Mouse (Mus musculus): ENCODE results near the gene Vsig8. TPM values are rescaled to one million over a fixed set of nuclear protein-coding genes. Genes with fewer than 3 reads are reported as not detected.

Gene Vsig8
- polyA plus RNA-seq, 1 experiment: 12.5 TPM

DNA sequence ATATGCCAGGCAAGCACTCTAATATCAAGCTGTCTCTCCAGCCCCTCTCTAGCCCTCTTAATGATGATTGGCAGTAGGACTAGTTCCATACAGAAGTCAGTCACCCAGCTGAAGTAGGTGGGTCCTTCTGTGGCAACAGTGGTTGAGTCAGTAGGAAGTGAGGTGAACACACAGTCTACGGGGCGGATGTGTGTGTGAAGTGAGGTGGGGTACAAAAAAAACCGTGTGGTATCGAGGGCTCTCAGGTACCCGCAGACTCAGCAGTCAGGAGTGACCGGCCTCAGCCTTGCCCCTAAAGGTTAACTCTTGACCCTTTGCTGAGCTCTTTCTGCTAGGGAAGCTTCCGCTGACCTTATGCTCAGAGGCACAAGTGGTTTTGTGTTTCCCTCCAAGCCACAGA is 7.2 kb upstream of the Vsig8 start:
- peaks cover 4% of the 10 kb centered on the region; the same call in 1 of the 2 replicates for H3K4me1 ChIP-seq (ENCODE audit: control insufficient read depth, insufficient read depth, low read length)
- H3K4me3 ChIP-seq (replicated peaks; ENCODE audit: extremely low read depth, low read depth, low read length): no peak overlapping the region
- 44% methylated on average over 7 of the region's 7 CpGs for WGBS
- TF ChIP-seq CTCF (IDR thresholded peaks at IDR 0.05; ENCODE audit: insufficient read depth, low read length): no peak
- no peak for TF ChIP-seq POLR2A (IDR thresholded peaks at IDR 0.05; ENCODE audit: borderline replicate concordance, extremely low read depth, low read depth, low read length)
- DNase-seq: peak; percentile 9

DNA sequence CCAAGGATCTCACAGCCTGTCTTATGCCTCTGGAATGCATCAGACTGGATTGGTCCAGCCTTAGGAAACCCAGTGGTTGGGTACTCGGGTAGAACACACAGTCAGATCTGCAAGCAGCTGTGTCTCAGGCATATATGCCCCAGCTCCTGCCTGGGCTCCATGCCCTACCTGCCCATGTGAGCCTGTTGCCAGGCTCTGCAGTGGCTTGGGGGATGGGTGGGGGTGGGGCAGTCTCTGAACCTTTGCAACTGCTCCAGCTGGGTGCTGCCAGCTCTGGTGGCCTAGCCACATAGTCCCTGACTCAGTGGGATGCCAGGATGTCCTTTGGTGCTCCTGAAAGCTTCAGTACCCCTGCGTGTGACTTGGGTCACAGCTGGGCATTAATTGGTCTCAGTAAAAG is 6.4 kb upstream of the Vsig8 start:
- no peak for TF ChIP-seq CTCF (IDR thresholded peaks at IDR 0.05; ENCODE audit: insufficient read depth, low read length)
- no peak for TF ChIP-seq POLR2A (IDR thresholded peaks at IDR 0.05; ENCODE audit: borderline replicate concordance, extremely low read depth, low read depth, low read length)
- Histone ChIP-seq H3K4me1 (ENCODE audit: control insufficient read depth, insufficient read depth, low read length) (peaks cover 4% of the 10 kb centered on the region; the same call in 1 of the 2 replicates), H3K4me3 (replicated peaks; ENCODE audit: extremely low read depth, low read depth, low read length) (no peak overlapping the region)
- 46% methylated on average over 2 of the region's 2 CpGs for WGBS
- DNase-seq: no peak

DNA sequence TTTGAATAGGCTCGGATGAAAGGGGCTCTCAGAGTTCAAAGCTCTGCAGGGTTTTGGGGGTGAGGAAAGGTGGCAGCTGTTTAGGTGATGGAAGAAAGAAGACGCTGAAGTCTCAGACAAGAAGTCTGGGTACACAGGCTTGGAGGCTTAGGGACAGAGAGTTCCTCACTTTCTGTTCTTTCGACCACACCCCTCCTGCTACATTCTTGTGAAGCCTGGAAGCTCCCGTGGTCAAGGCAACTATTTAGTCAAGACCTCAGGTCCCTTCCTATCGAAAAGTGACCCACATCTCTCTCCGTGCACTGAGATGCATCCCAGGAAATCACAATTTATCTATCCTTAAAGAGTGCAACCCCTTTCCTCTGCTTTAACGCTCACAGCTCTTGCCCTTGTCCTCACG is 6.0 kb upstream of the Vsig8 start:
- peak; percentile 13 for DNase-seq
- H3K4me1 ChIP-seq (ENCODE audit: control insufficient read depth, insufficient read depth, low read length): peaks cover 4% of the 10 kb centered on the region; the same call in 1 of the 2 replicates
- H3K4me3 ChIP-seq (replicated peaks; ENCODE audit: extremely low read depth, low read depth, low read length): peak overlapping the region; percentile 86
- WGBS: 14% methylated on average over 8 of the region's 8 CpGs
- TF ChIP-seq POLR2A (IDR thresholded peaks at IDR 0.05; ENCODE audit: borderline replicate concordance, extremely low read depth, low read depth, low read length) (no peak), CTCF (IDR thresholded peaks at IDR 0.05; ENCODE audit: insufficient read depth, low read length) (no peak)

DNA sequence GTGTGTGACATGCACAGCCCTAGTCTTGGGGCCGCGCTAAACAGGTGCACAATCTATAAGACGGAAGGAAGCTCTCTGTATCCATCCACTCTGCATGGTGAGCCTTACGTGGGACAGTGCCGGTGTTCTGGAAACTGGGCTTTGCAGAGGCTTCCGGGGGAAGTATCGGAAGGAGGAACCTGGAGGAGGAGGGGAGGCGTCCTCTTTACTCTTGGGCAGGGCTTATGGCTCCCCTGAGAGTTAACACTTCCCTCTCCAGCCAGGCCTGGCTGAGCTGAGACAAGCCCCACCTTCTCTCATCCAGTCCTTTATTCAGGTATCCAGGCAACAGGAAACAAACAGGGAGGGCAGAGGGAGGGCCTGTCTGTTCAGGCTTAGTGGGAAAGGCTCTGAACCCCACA is 5.2 kb upstream of the Vsig8 start:
- WGBS: under 1% methylated on average over 8 of the region's 8 CpGs
- DNase-seq: peak; percentile 60
- TF ChIP-seq POLR2A (IDR thresholded peaks at IDR 0.05; ENCODE audit: borderline replicate concordance, extremely low read depth, low read depth, low read length): peak; percentile 23; the same call in 1 of the 2 replicates
- TF ChIP-seq CTCF (IDR thresholded peaks at IDR 0.05; ENCODE audit: insufficient read depth, low read length): no peak
- H3K4me3 ChIP-seq (replicated peaks; ENCODE audit: extremely low read depth, low read depth, low read length): peak overlapping the region; percentile 86
- peaks cover 4% of the 10 kb centered on the region; the same call in 1 of the 2 replicates for H3K4me1 ChIP-seq (ENCODE audit: control insufficient read depth, insufficient read depth, low read length)

DNA sequence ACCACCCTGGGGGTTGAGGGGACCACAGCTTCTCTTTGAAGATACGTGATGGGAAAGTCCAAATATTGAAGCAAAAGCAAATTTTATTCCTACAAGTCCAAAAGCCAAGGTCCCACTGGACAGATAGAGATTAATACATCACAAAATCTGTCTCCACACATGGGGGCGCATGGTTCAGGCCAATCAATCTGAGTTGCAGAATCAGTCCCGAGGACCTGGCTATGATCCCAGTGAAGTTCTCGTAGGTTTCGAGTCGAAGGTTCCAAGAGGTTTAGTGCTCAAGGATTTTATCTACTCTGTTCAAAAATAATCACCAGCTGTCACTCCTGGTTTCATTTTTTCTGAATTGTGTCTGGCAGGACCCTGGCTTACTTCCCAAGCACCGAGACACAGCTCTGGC is 4.7 kb upstream of the Vsig8 start:
- 17% methylated on average over 7 of the region's 7 CpGs for WGBS
- peaks cover 4% of the 10 kb centered on the region; the same call in 1 of the 2 replicates for H3K4me1 ChIP-seq (ENCODE audit: control insufficient read depth, insufficient read depth, low read length)
- H3K4me3 ChIP-seq (replicated peaks; ENCODE audit: extremely low read depth, low read depth, low read length): no peak overlapping the region
- DNase-seq: no peak
- no peak for TF ChIP-seq POLR2A (IDR thresholded peaks at IDR 0.05; ENCODE audit: borderline replicate concordance, extremely low read depth, low read depth, low read length)
- TF ChIP-seq CTCF (IDR thresholded peaks at IDR 0.05; ENCODE audit: insufficient read depth, low read length): no peak

DNA sequence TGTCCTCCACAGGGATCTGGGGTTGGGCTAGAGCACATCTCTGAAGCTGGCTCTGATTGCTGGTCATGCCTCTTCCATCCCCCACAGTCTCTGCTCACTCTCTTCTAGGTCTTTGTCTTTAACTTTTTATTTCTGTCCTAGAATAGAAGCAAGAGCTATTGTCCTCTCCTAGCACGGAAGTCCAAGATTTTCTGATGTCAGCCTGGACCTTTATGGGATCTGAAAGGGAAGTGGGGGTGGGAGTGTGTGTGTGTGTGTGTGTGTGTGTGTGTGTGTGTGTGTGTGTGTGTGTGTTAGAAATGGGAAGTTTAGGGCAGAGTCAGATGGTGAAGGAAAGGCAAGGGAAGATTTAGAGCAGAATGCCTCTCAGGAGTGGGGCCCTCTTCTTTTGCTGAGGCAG is 3.1 kb upstream of the Vsig8 start:
- 65% methylated on average over 1 of the region's 1 CpGs for WGBS
- H3K4me3 ChIP-seq (replicated peaks; ENCODE audit: extremely low read depth, low read depth, low read length): no peak overlapping the region
- H3K4me1 ChIP-seq (ENCODE audit: control insufficient read depth, insufficient read depth, low read length): peaks cover 4% of the 10 kb centered on the region; the same call in 1 of the 2 replicates
- no peak for DNase-seq
- TF ChIP-seq POLR2A (IDR thresholded peaks at IDR 0.05; ENCODE audit: borderline replicate concordance, extremely low read depth, low read depth, low read length) (no peak), CTCF (IDR thresholded peaks at IDR 0.05; ENCODE audit: insufficient read depth, low read length) (no peak)

DNA sequence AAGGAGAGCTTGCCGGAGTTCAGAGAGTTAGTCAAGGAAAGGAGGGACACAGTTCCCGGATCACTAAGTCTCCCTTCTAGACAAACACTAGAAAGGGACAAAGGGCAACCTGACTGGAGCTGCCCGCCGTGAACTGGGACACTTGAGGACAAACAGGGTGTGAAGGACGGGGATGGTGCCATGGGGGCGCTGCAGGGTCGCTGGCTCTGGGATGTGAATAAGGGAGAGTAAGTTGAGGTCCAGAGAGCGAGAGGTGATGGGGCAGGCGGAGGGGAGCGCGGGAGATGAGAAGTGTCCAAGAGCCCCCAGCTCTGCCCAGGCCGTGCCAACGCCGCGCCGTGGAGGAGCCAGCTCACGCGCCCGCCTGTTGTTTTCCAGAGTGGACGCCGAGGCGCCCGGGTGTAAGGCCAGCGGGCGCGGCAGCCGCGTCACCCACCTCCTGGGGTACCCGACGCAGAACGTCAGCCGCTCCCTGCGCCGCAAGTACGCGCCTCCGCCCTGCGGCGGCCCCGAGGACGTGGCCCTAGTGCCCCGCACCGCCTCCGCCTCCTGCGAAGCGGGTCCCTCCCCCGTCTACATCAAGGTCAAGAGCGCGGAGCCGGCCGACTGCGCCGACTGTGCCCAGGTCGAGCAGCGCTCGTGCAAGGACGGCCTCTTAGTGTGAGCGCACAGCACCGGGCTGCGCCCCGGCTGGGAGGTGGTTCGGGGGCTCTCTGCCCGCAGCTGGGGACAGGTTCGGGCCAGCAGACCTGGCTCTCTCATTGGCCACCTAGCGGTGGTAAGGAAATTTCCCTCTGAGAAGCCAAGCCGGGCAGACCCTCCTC is 7.1 kb downstream of the Vsig8 start:
- DNase-seq: peak; percentile 81
- WGBS: under 1% methylated on average over 66 of the region's 66 CpGs
- TF ChIP-seq POLR2A (IDR thresholded peaks at IDR 0.05; ENCODE audit: borderline replicate concordance, extremely low read depth, low read depth, low read length): no peak; the same call in 1 of the 2 replicates
- peak; percentile 56 for TF ChIP-seq CTCF (IDR thresholded peaks at IDR 0.05; ENCODE audit: insufficient read depth, low read length)
- H3K4me1 ChIP-seq (ENCODE audit: control insufficient read depth, insufficient read depth, low read length): peaks cover 8% of the 10 kb centered on the region
- H3K4me3 ChIP-seq (replicated peaks; ENCODE audit: extremely low read depth, low read depth, low read length): peak overlapping the region; percentile 70

DNA sequence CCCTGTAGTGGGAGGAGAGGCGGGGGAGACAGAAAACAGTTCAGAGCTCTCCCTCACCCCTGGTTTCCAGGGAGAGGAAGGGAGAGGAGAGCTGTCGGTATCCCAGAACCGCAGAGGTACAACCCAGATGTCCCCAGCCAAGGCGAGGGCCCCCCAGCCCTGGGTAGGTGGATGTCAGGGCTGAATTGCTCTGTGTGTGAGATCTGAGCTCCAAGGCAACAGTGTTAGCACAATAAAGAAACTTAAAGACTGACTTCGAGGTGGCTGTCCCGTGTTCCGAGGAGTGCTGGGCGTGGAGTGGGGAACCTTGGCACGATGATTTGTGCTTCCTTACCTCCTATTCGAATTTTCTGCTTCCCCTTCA is 7.7 kb downstream of the Vsig8 start:
- Histone ChIP-seq H3K4me3 (replicated peaks; ENCODE audit: extremely low read depth, low read depth, low read length) (peak overlapping the region; percentile 70), H3K4me1 (ENCODE audit: control insufficient read depth, insufficient read depth, low read length) (peaks cover 8% of the 10 kb centered on the region)
- no peak for TF ChIP-seq CTCF (IDR thresholded peaks at IDR 0.05; ENCODE audit: insufficient read depth, low read length)
- no peak for TF ChIP-seq POLR2A (IDR thresholded peaks at IDR 0.05; ENCODE audit: borderline replicate concordance, extremely low read depth, low read depth, low read length)
- whole genome bisulfite sequencing: 8% methylated on average over 10 of the region's 10 CpGs
- DNase-seq: no peak

DNA sequence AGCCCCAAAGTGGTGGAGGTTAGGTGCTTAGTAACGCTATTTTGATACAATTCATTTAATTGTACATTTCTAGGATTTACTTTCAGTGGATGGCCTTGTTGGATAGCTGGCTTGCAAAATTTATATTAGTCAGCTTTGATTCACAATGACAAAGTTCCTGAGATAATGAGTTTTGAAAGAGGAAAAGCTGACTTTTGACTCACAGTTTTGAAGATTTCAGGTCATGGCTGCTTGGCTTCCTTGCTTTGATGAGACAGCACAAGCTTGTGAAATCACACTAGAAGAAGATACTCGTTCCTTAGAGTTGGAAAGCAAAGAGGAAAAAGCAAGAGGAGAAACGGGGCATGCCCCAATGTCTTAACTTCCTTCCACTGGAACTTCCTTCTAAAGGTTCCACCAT is 10.4 kb downstream of the Vsig8 start:
- 52% methylated on average over 3 of the region's 3 CpGs for WGBS
- no peak overlapping the region for H3K4me3 ChIP-seq (replicated peaks; ENCODE audit: extremely low read depth, low read depth, low read length)
- H3K4me1 ChIP-seq (ENCODE audit: control insufficient read depth, insufficient read depth, low read length): peaks cover 6% of the 10 kb centered on the region
- DNase-seq: no peak
- TF ChIP-seq CTCF (IDR thresholded peaks at IDR 0.05; ENCODE audit: insufficient read depth, low read length): no peak
- no peak for TF ChIP-seq POLR2A (IDR thresholded peaks at IDR 0.05; ENCODE audit: borderline replicate concordance, extremely low read depth, low read depth, low read length)

DNA sequence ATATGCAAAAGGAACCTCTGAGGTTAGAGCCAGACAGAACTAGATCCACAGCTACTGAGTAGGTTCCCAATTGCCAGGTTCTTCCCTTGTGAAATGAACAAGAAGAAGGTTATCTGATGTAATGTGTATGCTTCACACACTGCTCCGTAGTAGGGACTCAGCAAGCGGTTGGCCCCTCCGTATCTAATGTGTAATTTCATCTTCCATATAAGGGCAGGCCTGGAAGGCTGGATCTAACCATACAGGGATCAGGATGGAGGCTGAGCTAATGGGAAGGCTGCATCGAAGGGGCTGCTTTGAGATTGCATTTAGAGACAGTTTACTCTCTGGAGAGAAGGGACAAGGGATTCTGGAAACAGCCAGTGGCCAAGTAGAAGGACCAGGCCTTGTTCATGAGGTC is 12.0 kb downstream of the Vsig8 start:
- 46% methylated on average over 4 of the region's 4 CpGs for WGBS
- Histone ChIP-seq H3K4me3 (replicated peaks; ENCODE audit: extremely low read depth, low read depth, low read length) (no peak overlapping the region), H3K4me1 (ENCODE audit: control insufficient read depth, insufficient read depth, low read length) (no peaks in the 10 kb centered on the region)
- DNase-seq: no peak
- no peak for TF ChIP-seq POLR2A (IDR thresholded peaks at IDR 0.05; ENCODE audit: borderline replicate concordance, extremely low read depth, low read depth, low read length)
- no peak for TF ChIP-seq CTCF (IDR thresholded peaks at IDR 0.05; ENCODE audit: insufficient read depth, low read length)
